Mouse (Mus musculus): ENCODE data around the gene R3hdm2. TPM values are rescaled to one million over a fixed set of nuclear protein-coding genes. Genes with fewer than 3 reads are reported as not detected.

R3hdm2 gene
- polyA plus RNA-seq, 1 experiment = 475 TPM

DNA sequence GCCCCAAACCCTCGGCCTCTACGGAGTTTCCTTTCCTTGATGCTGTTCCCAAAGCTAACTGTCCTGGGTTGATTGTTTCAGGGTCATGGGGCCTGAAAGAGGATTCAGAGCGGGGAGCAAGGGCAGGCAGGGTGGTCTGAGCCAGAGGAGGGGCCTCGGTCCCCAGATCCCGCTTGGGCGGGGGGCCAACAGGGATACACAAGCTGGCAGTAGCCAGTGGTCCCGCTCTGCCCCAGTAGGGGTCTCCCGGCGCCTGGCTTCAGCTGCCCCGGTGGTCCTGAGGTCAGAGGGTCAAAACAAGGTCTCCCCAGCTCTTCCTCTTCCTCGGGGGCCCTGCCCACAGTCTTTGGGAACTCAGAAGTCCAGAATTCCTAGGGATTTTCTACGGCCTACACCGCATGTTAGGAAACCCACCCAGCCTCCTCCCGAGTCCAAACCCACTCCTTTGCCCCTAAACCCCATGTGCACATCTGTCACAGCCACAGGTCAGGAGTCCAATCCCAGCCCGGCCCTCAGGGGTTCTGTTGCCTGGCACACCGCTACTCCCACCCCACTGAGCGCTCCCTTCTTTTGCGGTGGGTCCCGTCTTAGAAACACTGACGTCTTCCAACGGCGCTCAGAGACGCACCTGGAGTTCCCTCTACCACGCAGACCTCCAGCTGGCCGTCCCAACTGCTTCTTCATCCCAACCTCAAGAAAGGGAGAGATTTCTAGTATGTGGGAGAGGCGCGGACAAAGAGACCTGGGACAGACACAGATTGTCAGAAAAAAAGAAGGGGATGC, 39.4 kb upstream of the R3hdm2 start:
- 8% methylated on average over 27 of the region's 27 CpGs for WGBS
- TF ChIP-seq CTCF (IDR thresholded peaks at IDR 0.05; ENCODE audit: insufficient read depth, low read depth, low read length) (no peak), POLR2A (IDR thresholded peaks at IDR 0.05; ENCODE audit: insufficient read depth, low read depth, low read length) (no peak)
- peaks cover 17% of the 10 kb centered on the region for H3K4me1 ChIP-seq (ENCODE audit: control insufficient read depth, insufficient read depth, low read length)
- H3K27ac ChIP-seq (ENCODE audit: insufficient read depth, low read depth, low read length) = no peak overlapping the region
- H3K4me3 ChIP-seq (ENCODE audit: insufficient read depth, low read depth, low read length) = no peak overlapping the region

DNA sequence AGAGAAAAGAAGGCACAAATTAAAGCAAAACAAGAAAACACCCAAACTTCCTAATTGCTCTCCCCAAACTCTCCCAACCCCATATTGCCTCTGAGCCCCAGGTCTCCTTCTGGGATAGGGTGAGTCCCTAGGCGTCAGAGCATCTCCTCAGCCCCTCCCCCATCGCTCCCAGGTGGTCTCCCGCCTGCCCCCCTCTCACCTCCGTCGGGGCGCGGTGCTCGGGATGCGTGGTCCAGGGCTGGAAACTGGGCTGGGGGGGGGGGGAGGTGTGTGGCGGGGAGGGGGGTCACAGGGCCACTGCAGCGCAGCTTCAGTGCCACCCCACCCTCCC, 38.8 kb upstream of the R3hdm2 start:
- WGBS = 1% methylated on average over 11 of the region's 11 CpGs
- H3K27ac ChIP-seq (ENCODE audit: insufficient read depth, low read depth, low read length) = no peak overlapping the region
- TF ChIP-seq POLR2A (IDR thresholded peaks at IDR 0.05; ENCODE audit: insufficient read depth, low read depth, low read length) (no peak), CTCF (IDR thresholded peaks at IDR 0.05; ENCODE audit: insufficient read depth, low read depth, low read length) (no peak)
- no peak overlapping the region for H3K4me3 ChIP-seq (ENCODE audit: insufficient read depth, low read depth, low read length)
- peaks cover 17% of the 10 kb centered on the region for H3K4me1 ChIP-seq (ENCODE audit: control insufficient read depth, insufficient read depth, low read length)

DNA sequence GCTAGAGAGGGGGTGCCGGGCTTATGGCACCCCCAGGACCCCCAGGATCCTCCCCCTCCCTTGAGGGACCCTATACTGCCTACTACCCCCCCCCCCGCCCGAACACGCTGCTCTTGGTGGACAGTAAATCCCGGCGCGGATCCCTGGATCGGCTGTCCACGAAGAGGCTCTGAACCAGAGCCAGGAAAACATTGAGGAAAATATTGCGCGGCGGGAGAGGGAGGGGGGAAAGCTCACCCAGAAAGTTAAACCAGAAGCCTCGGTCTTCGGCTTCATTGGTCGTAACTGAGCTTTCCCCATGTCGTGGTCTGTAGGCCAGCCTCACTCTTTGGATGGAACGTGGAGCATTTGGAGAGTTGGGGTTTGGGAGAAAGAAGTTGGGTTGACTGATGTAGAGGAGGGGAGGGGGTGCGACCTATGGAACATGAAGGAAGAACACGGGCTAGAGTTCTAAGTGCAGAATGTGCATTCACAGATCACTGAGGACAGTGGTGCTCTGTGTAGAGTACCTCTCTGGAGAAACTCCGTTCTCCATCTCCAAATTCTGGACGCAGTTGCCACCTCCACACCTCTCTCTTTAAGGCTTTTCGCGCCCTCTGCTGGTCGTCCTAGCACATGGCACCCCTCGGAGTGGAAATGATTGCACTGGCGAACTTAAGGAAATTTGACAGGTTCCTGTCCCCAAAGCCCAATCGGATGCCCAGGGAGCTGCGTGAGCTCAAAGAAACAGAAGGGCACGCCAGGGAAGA, 38.1 kb upstream of the R3hdm2 start, which contains the start of gene Gli1:
TSS of gene Gli1 (minus strand) at position 84 of the 749 bp plus-strand sequence.
- WGBS = under 1% methylated on average over 29 of the region's 29 CpGs
- peaks cover 17% of the 10 kb centered on the region for H3K4me1 ChIP-seq (ENCODE audit: control insufficient read depth, insufficient read depth, low read length)
- no peak for TF ChIP-seq POLR2A (IDR thresholded peaks at IDR 0.05; ENCODE audit: insufficient read depth, low read depth, low read length)
- peak; percentile 56; the same call in 1 of the 2 replicates for TF ChIP-seq CTCF (IDR thresholded peaks at IDR 0.05; ENCODE audit: insufficient read depth, low read depth, low read length)
- peak within 1 kb of the TSS; percentile 18 for H3K4me3 ChIP-seq (ENCODE audit: insufficient read depth, low read depth, low read length)
- H3K27ac ChIP-seq (ENCODE audit: insufficient read depth, low read depth, low read length) = no peak within 1 kb of the TSS

DNA sequence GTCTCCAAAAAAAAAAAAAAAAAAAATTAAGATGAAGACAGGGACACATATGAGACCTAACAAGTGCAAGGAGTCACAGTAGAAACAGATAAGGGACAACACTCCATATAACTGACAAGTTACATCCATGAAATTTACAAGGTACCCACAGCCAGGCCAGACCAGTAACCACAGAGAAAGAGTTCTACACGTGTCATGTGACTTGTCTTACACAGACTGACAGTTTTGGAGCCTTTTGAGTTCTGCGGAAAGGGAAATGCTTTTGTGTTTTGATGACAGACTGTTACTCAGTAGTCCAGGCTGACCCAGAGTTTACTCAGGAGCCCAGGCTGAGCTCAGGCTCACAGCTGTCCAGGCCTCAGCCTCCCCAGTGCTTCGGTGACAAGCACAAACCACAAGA, 37.1 kb upstream of the R3hdm2 start:
- H3K4me1 ChIP-seq (ENCODE audit: control insufficient read depth, insufficient read depth, low read length) = peaks cover 17% of the 10 kb centered on the region
- no peak overlapping the region for H3K27ac ChIP-seq (ENCODE audit: insufficient read depth, low read depth, low read length)
- no peak overlapping the region for H3K4me3 ChIP-seq (ENCODE audit: insufficient read depth, low read depth, low read length)
- 78% methylated on average over 3 of the region's 3 CpGs for WGBS
- TF ChIP-seq POLR2A (IDR thresholded peaks at IDR 0.05; ENCODE audit: insufficient read depth, low read depth, low read length) (no peak), CTCF (IDR thresholded peaks at IDR 0.05; ENCODE audit: insufficient read depth, low read depth, low read length) (no peak)

DNA sequence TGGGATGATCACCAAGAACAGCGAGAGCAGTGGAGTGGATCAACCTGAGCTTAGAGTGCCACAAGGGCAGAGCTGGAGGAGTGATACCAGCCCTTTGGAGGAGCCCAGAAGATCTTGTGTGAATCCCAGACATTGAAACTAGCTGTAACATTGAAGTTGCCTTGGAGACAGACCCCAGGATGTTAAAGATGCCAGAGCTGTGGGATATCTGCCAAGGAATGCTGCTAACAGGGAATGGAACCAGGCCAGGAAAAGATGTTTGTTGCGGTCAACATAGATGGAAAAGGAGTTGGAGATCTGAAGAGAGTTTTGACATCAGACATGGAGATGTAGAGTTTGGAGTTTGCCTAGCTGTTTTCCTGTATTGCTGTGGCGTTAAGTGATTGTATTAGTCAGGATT, 34.0 kb upstream of the R3hdm2 start:
- Histone ChIP-seq H3K27ac (ENCODE audit: insufficient read depth, low read depth, low read length) (no peak overlapping the region), H3K4me1 (ENCODE audit: control insufficient read depth, insufficient read depth, low read length) (peaks cover 16% of the 10 kb centered on the region), H3K4me3 (ENCODE audit: insufficient read depth, low read depth, low read length) (no peak overlapping the region)
- 91% methylated on average over 3 of the region's 3 CpGs for WGBS
- TF ChIP-seq POLR2A (IDR thresholded peaks at IDR 0.05; ENCODE audit: insufficient read depth, low read depth, low read length) (no peak), CTCF (IDR thresholded peaks at IDR 0.05; ENCODE audit: insufficient read depth, low read depth, low read length) (no peak)

DNA sequence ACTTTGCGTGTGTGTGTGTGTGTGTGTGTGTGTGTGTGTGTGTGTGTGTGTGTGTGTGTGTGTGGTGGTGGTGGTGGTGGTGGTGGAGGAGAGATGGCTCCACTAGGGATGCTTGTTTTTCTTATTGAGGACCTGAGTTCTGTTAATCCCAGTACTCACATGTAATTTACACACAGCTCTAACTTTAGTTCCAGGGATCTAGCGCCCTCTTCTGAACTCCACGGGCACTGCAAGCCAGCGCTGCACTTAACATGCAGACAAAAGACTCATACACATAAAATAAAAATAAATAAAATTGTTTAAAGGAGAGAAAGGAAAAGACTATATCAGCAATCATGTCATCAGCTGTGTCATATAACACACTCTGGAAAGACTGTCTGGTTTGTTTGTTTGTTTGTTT, 31.2 kb upstream of the R3hdm2 start:
- peaks cover 23% of the 10 kb centered on the region for H3K4me1 ChIP-seq (ENCODE audit: control insufficient read depth, insufficient read depth, low read length)
- H3K27ac ChIP-seq (ENCODE audit: insufficient read depth, low read depth, low read length) = no peak overlapping the region
- H3K4me3 ChIP-seq (ENCODE audit: insufficient read depth, low read depth, low read length) = no peak overlapping the region
- no peak for TF ChIP-seq CTCF (IDR thresholded peaks at IDR 0.05; ENCODE audit: insufficient read depth, low read depth, low read length)
- no peak for TF ChIP-seq POLR2A (IDR thresholded peaks at IDR 0.05; ENCODE audit: insufficient read depth, low read depth, low read length)
- 68% methylated on average over 4 of the region's 4 CpGs for WGBS

DNA sequence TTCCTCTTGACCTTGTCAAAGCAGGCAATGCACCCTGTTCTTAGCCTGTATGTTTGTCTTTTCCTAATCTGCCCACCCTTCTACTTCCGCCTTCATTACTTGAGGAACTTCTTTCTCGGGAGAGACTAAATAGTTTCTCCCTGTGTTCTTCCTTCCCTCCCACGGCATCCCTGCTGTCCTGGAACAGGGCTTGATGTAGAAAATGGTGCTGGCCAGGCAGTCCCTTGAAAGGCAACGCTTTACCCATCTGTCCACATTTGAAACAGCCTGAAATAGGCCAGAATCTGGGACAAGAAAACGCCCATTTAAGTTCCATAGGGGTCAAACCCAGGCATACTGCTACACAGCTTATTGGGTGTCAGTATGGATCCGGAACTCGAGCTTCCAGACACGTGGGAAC, 30.3 kb upstream of the R3hdm2 start:
- no peak overlapping the region for H3K4me3 ChIP-seq (ENCODE audit: insufficient read depth, low read depth, low read length)
- 82% methylated on average over 8 of the region's 8 CpGs for whole genome bisulfite sequencing
- peaks cover 28% of the 10 kb centered on the region for H3K4me1 ChIP-seq (ENCODE audit: control insufficient read depth, insufficient read depth, low read length)
- H3K27ac ChIP-seq (ENCODE audit: insufficient read depth, low read depth, low read length) = no peak overlapping the region
- TF ChIP-seq CTCF (IDR thresholded peaks at IDR 0.05; ENCODE audit: insufficient read depth, low read depth, low read length) = no peak
- no peak for TF ChIP-seq POLR2A (IDR thresholded peaks at IDR 0.05; ENCODE audit: insufficient read depth, low read depth, low read length)

DNA sequence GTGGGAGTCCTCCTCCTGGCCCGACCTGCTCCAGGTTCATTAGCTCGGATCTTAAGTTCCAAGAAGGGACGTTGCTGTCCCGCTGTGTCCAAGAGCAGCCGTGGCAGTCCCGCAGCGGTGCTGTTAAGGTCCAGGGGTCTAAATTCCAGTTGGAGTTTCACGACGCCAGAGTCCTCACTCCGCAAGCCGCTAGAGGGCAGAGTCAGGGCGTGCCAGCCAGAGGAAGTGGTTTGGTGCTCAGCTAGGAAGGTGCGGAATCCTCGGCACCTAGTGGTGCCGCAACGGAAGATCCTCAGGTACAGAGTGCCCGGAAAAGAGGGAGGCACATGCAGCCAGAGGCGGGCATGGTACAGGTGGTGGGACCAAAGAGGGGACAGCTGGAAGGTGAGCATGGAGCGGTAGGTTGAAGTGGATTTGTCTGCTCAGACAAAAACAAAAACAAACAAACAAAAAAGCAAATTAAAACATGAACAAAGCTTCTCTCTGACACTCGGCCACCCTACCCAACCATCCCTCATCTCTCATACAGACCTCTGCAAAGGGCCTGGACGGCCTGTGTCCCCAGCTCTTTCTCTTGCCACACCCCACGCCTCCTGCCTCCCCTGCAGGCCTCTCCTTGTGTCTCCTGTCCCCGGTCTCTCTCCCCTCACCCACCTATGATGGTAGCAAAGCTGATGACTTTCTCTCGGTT, 29.4 kb upstream of the R3hdm2 start:
- no peak for TF ChIP-seq POLR2A (IDR thresholded peaks at IDR 0.05; ENCODE audit: insufficient read depth, low read depth, low read length)
- TF ChIP-seq CTCF (IDR thresholded peaks at IDR 0.05; ENCODE audit: insufficient read depth, low read depth, low read length) = peak; percentile 61; the same call in 1 of the 2 replicates
- Histone ChIP-seq H3K27ac (ENCODE audit: insufficient read depth, low read depth, low read length) (no peak overlapping the region; the same call in 1 of the 2 replicates), H3K4me3 (ENCODE audit: insufficient read depth, low read depth, low read length) (peak overlapping the region; percentile 36), H3K4me1 (ENCODE audit: control insufficient read depth, insufficient read depth, low read length) (peaks cover 37% of the 10 kb centered on the region)
- 14% methylated on average over 24 of the region's 24 CpGs for WGBS

DNA sequence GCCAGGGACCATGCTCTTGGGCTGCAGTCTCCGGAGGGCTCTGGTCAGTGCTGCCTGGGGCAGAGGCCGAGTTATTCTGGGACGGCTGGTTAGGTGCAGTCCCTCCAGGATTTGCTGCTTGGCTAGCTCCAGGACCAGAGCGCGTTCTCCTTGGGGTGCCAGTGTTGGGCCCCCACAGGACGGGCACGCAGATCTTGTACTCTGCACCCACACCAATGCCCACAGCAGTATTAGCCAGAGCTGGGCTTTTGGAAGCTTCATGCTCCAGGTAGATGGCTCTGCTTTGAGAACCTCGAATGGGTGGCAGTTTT, 28.9 kb upstream of the R3hdm2 start:
- H3K27ac ChIP-seq (ENCODE audit: insufficient read depth, low read depth, low read length) = no peak overlapping the region
- WGBS = 88% methylated on average over 8 of the region's 8 CpGs

More for the DNA sequence above, 28.9 kb upstream of the R3hdm2 start:
- Histone ChIP-seq H3K4me1 (ENCODE audit: control insufficient read depth, insufficient read depth, low read length) (peaks cover 41% of the 10 kb centered on the region), H3K4me3 (ENCODE audit: insufficient read depth, low read depth, low read length) (no peak overlapping the region)
- TF ChIP-seq POLR2A (IDR thresholded peaks at IDR 0.05; ENCODE audit: insufficient read depth, low read depth, low read length) (no peak), CTCF (IDR thresholded peaks at IDR 0.05; ENCODE audit: insufficient read depth, low read depth, low read length) (no peak)
